41 mouse cellular contexts compared by ENCODE assay signal in genomic region chr13:96487968-96488367, GRCm38 (mm10). TPM values are rescaled to one million over a fixed set of nuclear protein-coding genes. Genes with fewer than 3 reads are reported as not detected.
"Had no signal": no experiment of that assay in that cellular context is flagged by ENCODE, and none has a peak within 500 bp of the region (broad histone marks: within the 10 kb centered on the region; RNA-seq: fewer than 3 reads in every experiment).

No protein-coding gene starts in this region.

- H3K4me3 ChIP-seq: heart, embryonic 10.5 days; heart, embryonic 12.5 days; hindbrain, embryonic 10.5 days; hindbrain, embryonic 12.5 days; intestine, embryonic 15.5 days; layer of hippocampus, adult 2 months; left cerebral cortex, adult 2 months; limb, embryonic 10.5 days; limb, embryonic 12.5 days; liver, embryonic 13.5 days; liver, embryonic 15.5 days had no signal

- H3K4me1 ChIP-seq: heart, embryonic 10.5 days; heart, embryonic 12.5 days; hindbrain, embryonic 10.5 days; hindbrain, embryonic 12.5 days; intestine, embryonic 15.5 days; limb, embryonic 10.5 days; limb, embryonic 12.5 days; liver, embryonic 13.5 days; liver, embryonic 15.5 days had no signal

- DNase-seq: gastrocnemius, postnatal 14 days; gastrocnemius, postnatal 36 days; heart, adult 18-20 months; heart, postnatal 10 days; heart, postnatal 4 days; kidney, adult 18-20 months; kidney, adult 8-10 months; kidney, postnatal 10 days; kidney, postnatal 25 days; kidney, postnatal 4 days; liver; liver, embryonic 13.5 days; liver, postnatal 0 days had no signal

- H3K27me3 ChIP-seq: heart, embryonic 12.5 days; hindbrain, embryonic 12.5 days; intestine, embryonic 15.5 days; limb, embryonic 12.5 days; liver, embryonic 13.5 days; liver, embryonic 15.5 days had no signal

- H3K27ac ChIP-seq: heart, embryonic 10.5 days; hindbrain, embryonic 10.5 days; hindbrain, embryonic 12.5 days; hindbrain, embryonic 14.5 days; intestine, embryonic 15.5 days; layer of hippocampus, adult 2 months; left cerebral cortex, adult 2 months; limb, embryonic 10.5 days; limb, embryonic 12.5 days; liver, embryonic 13.5 days; liver, embryonic 15.5 days had no signal

RNA-seq across cellular contexts. Expression of gene Gm17622, which starts 2.6 kb away (rescaled TPM):
- total RNA-seq: gastrocnemius, adult 8-10 months; gastrocnemius, postnatal 14 days; gastrocnemius, postnatal 36 days; granulocyte monocyte progenitor cell, adult 5-6 weeks; heart, adult 18-20 months; heart, adult 8-10 months; heart, postnatal 10 days; heart, postnatal 25 days; heart, postnatal 4 days; layer of hippocampus, adult 2 months; layer of hippocampus, postnatal 10 days; layer of hippocampus, postnatal 25 days; left cerebral cortex, adult 2 months; left cerebral cortex, postnatal 14 days; left cerebral cortex, postnatal 36 days had no signal
- polyA plus RNA-seq: heart, embryonic 10.5 days; heart, embryonic 12.5 days; heart, embryonic 14.5 days; heart, embryonic 16.5 days; hindbrain, embryonic 10.5 days; hindbrain, embryonic 12.5 days; hindbrain, embryonic 14.5 days; hindbrain, embryonic 16.5 days; inflammation-experienced regulatory T-cells, adult 6 months; intestine, embryonic 15.5 days; intestine, postnatal 0 days; kidney, embryonic 14.5 days; kidney, embryonic 16.5 days; limb, embryonic 10.5 days; limb, embryonic 12.5 days; limb, embryonic 14.5 days; liver, embryonic 11.5 days; liver, embryonic 13.5 days; liver, embryonic 15.5 days; liver, postnatal 0 days had no signal

RNA-seq across cellular contexts. Expression of gene Ankdd1b, which starts 17.0 kb away (rescaled TPM):
- total RNA-seq: granulocyte monocyte progenitor cell, adult 5-6 weeks; layer of hippocampus, postnatal 25 days had no signal
- polyA plus RNA-seq: hindbrain, embryonic 10.5 days; hindbrain, embryonic 14.5 days; inflammation-experienced regulatory T-cells, adult 6 months; kidney, embryonic 16.5 days; limb, embryonic 10.5 days; liver, embryonic 13.5 days; liver, embryonic 15.5 days; liver, postnatal 0 days had no signal
